Mouse (Mus musculus) lung, postnatal 0 days (tissue): ENCODE data around the gene Cul1. TPM values are rescaled to one million over a fixed set of nuclear protein-coding genes. Genes with fewer than 3 reads are reported as not detected.
"Not testable (repeated sequence)": the region's sequence is repeated elsewhere in the genome, so short reads cannot be mapped to it uniquely, and the experiment has no call there.

ENCODE experiments used
- ATAC-seq: fragments of 200-750 bp; cut with Nextera tagmentation; 2 replicates; pipeline ENCODE4 v1.8.0; 2017; ENCODE audit warnings: moderate library complexity
- DNase-seq: peaks from one replicate; pipeline ENCODE4 v3.0.0-alpha.2; 2016; ENCODE audit warnings: low spot score
- H3K27ac ChIP-seq: fragments of 300-500 bp; sonication (generic); 2 replicates; pipeline ENCODE4 v1.5.1; 2014; ENCODE audit warnings: antibody characterized with exemption, mild to moderate bottlenecking, low read length, mixed read lengths
- H3K27me3 ChIP-seq: fragments of 300-500 bp; sonication (generic); replicated peaks from 2 replicates; pipeline ENCODE4 v1.6.1; 2014; ENCODE audit warnings: low read length, mixed read lengths; ENCODE audit not compliant: insufficient read depth
- H3K36me3 ChIP-seq: fragments of 300-500 bp; sonication (generic); 2 replicates; pipeline ENCODE4 v1.6.1; 2014; ENCODE audit warnings: low read length, mixed read lengths; ENCODE audit not compliant: insufficient read depth
- H3K4me1 ChIP-seq: fragments of 300-500 bp; sonication (generic); 2 replicates; pipeline ENCODE4 v1.6.1; 2014; ENCODE audit warnings: antibody characterized with exemption, low read depth, low read length, mixed read lengths; ENCODE audit not compliant: insufficient read depth
- H3K4me2 ChIP-seq: fragments of 300-500 bp; sonication (generic); replicated peaks from 2 replicates; pipeline ENCODE4 v1.6.1; 2014; ENCODE audit warnings: low read depth, mild to moderate bottlenecking, low read length, moderate library complexity, mixed read lengths
- H3K4me3 ChIP-seq: fragments of 300-500 bp; sonication (generic); 2 replicates; pipeline ENCODE4 v1.5.1; 2014; ENCODE audit warnings: low read depth, low read length
- H3K9ac ChIP-seq: fragments of 300-500 bp; sonication (generic); replicated peaks from 2 replicates; pipeline ENCODE4 v1.6.1; 2014; ENCODE audit warnings: low read depth, mild to moderate bottlenecking
- H3K9me3 ChIP-seq: fragments of 300-500 bp; sonication (generic); 2 replicates; pipeline ENCODE4 v1.6.1; 2016; ENCODE audit warnings: low read length, mixed read lengths
- CTCF ChIP-seq: IDR thresholded peaks from 2 replicates; pipeline ENCODE4 v1.5.1; 2016; ENCODE audit warnings: antibody characterized with exemption, mild to moderate bottlenecking
- EP300 ChIP-seq: IDR thresholded peaks from 2 replicates; pipeline ENCODE4 v1.6.1; 2016; ENCODE audit warnings: antibody characterized with exemption, mild to moderate bottlenecking, control low read depth
- WGBS: fragments of 180-500 bp; shearing (Covaris S2); extraction: QIAGEN DNeasy Blood & Tissue Kit; methylation state at CpG from one replicate; pipeline ENCODE4 v1.1.7; 2014; 5-methylcytosine and 5-hydroxymethylcytosine counted together
- polyA plus RNA-seq: library from polyadenylated mRNA; unstranded; fragments of >200 nt; fragmentation: Nextera tagmentation; extraction: Ambion mirVana; gene quantifications from 2 replicates; pipeline ENCODE4 v1.2.1, GENCODE M21; 2015

Cul1 gene
- polyA plus RNA-seq, 1 experiment from 2014 or later, result 82.6 TPM

- 85% methylated on average over 1 of the region's 1 CpGs for WGBS
These were observed 32.0 kb upstream of the Cul1 start for GRCm38 (mm10) chr6:47421221-47421620.

DNA sequence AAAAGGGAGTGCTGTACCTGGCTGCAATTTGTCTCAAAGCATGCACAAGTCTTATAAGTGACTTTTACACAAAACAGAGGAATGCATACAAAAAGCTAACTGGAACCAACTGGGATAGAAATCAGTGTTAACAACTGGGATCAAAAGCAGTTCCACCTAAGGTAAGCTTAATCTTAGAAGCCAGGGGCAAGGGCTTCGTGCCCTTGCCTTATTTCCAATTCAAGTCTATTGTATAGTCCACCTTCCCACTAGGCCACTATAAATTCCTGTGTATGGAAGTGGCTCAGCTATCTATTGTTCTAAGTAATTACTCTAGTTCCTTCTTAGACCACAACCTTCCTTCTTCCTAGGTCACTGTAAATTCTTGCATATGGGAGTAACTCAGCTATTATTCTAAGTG, 27.1 kb upstream of the Cul1 start:
- Histone ChIP-seq H3K4me1 (no peaks in the 10 kb centered on the region), H3K4me2 (no peak overlapping the region), H3K27me3 (no peaks in the 10 kb centered on the region), H3K9ac (no peak overlapping the region), H3K9me3 (no peaks in the 10 kb centered on the region), H3K27ac (no peak overlapping the region), H3K36me3 (no peaks in the 10 kb centered on the region), H3K4me3 (no peak overlapping the region)
- DNase-seq (no peak), ATAC-seq (no peak)
- TF ChIP-seq EP300, result no peak
- TF ChIP-seq CTCF, result no peak
- 58% methylated on average over 1 of the region's 1 CpGs for WGBS

More at GRCm38 (mm10) chr6:47421221-47421620, 32.0 kb upstream of the Cul1 start:
- Histone ChIP-seq H3K4me2 (no peak overlapping the region), H3K4me1 (no peaks in the 10 kb centered on the region), H3K36me3 (no peaks in the 10 kb centered on the region), H3K4me3 (no peak overlapping the region), H3K9ac (no peak overlapping the region), H3K27me3 (no peaks in the 10 kb centered on the region), H3K9me3 (no peaks in the 10 kb centered on the region), H3K27ac (no peak overlapping the region)
- DNase-seq (no peak), ATAC-seq (no peak)
- TF ChIP-seq EP300 (no peak), CTCF (no peak)

DNA sequence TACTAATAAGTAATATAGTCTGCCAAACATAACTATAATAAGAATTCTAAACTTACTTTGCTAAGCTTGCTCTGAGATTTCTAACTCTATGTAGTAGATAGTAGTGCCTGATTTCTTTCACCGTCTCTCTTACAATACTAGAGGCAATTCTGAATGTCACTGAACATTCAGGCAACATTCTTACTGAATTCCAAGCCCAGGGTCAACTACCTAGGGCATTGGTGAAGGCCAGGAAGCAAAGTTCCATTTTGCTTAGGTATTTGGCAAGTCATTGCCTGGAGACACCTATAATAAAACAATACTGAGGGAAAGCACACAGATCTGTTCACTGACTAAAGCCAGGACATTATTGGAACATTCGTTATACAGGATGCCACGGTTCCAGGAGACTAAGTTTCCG, 26.6 kb upstream of the Cul1 start:
- DNase-seq, H3K4me1 ChIP-seq, H3K36me3 ChIP-seq, H3K27ac ChIP-seq, H3K9me3 ChIP-seq, H3K9ac ChIP-seq, H3K4me3 ChIP-seq, H3K27me3 ChIP-seq, ATAC-seq, H3K4me2 ChIP-seq: not testable (repeated sequence)
- WGBS, result 85% methylated on average over 4 of the region's 4 CpGs

DNA sequence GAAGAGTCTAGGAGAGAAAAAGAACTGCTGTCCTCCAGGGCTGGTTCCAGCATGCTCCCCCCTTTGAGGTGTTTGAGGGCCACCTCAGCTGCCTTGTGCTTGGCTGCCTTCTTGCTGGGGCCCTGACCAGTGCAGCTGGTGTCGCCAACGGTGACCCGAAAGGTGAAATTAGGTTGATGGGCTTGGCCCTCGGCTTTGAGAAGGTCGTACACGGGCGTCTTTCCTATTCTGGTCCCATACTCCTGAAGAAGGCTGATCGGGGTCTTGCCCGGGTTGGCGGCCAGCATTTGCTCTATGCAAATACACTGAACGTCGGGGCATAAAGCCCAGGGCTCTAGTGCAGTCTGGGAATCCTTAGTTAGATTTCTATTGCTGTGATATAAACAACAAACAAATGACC, 20.4 kb upstream of the Cul1 start:
- H3K4me2 ChIP-seq, H3K4me1 ChIP-seq, H3K27ac ChIP-seq, DNase-seq, ATAC-seq, H3K9me3 ChIP-seq, H3K36me3 ChIP-seq, H3K4me3 ChIP-seq, H3K9ac ChIP-seq, H3K27me3 ChIP-seq: not testable (repeated sequence)
- WGBS, result 87% methylated on average over 10 of the region's 12 CpGs

DNA sequence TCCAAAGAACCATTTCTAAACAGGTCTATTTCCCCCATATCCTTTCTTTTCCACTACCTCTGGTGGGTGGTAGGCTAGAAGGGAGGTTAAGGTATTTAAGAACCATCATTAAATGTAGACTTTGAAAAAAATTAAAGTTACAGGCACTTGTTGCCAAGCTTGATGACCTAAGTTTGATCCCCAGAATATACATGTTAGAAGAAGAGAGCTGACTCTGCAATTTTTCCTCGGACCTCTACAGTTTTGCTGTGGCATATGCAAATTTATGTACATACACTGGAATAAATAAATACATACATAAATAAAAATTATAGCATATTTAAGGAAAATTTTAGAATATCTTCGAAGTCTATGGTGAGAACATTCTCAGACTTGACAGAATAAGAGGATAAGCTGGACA, 13.1 kb upstream of the Cul1 start:
- no peak overlapping the region for H3K27ac ChIP-seq

DNA sequence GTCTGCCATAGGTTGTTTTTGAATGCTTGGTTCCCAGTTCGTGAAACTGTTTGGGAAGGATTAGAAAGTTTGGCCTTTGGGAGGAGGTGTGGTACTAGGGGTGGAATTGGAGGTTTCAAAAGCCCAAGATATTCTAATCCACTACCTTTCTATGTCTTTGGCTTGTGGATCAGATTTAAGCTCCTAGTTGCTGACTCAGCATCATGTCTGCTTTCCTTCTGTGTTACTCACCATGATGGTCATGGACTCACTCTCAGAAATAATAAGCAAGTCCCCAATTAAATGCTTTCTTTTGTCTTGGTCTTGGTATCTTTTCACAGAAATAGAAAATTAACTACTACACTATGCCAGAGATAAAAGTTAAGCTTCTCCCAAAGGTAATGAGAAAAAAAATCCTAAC, 5.5 kb upstream of the Cul1 start:
- Histone ChIP-seq H3K9me3 (no peaks in the 10 kb centered on the region), H3K9ac (no peak overlapping the region), H3K4me2 (no peak overlapping the region), H3K4me3 (no peak overlapping the region), H3K36me3 (no peaks in the 10 kb centered on the region), H3K27me3 (no peaks in the 10 kb centered on the region), H3K4me1 (no peaks in the 10 kb centered on the region), H3K27ac (no peak overlapping the region)
- DNase-seq (no peak), ATAC-seq (no peak)
- no peak for TF ChIP-seq EP300
- TF ChIP-seq CTCF, result no peak
- WGBS, result 84% methylated on average over 1 of the region's 1 CpGs

More for the DNA sequence above, 13.1 kb upstream of the Cul1 start:
- Histone ChIP-seq H3K4me1 (no peaks in the 10 kb centered on the region), H3K9ac (no peak overlapping the region), H3K27me3 (no peaks in the 10 kb centered on the region), H3K4me2 (no peak overlapping the region), H3K9me3 (no peaks in the 10 kb centered on the region), H3K36me3 (no peaks in the 10 kb centered on the region), H3K4me3 (no peak overlapping the region)
- no peak for TF ChIP-seq CTCF
- no peak for TF ChIP-seq EP300
- WGBS, result 64% methylated on average over 2 of the region's 2 CpGs
- no peak for DNase-seq
- no peak for ATAC-seq

DNA sequence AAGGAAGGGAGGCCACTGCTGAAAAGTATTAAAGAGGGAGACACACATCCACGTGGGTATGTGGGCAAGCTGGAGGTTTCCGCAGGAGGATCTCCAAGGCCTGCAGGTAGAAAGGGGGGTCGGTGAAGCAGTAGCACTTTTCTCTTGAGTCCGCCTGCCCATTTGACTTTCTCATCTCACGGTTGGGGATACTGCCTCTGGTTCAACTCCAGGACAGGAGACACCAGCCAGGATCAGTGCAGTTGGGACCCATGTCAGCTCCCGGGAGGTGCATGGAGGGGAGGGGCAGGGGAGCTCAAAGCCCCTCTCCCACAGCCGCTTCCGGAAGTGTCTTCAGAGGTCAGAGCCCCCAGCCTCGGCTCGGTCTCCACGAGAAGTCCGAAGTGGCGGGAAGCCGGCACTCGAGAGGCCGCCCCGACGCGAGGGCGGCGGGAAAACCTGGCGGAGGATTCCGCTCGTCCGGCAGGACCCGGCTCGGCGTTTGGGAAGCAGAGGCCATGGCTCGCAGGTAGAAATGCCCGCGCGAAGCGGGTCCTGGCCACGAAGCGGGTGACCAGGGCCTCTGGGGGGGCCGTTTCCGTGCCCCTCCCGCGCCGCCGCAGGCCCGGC, 428 bp downstream of the Cul1 start:
- peak overlapping the region; percentile 75 for H3K4me2 ChIP-seq
- ATAC-seq (peak; percentile 43), DNase-seq (peak; percentile 73)
- TF ChIP-seq CTCF (no peak), EP300 (no peak)
- peak overlapping the region; percentile 99 for H3K9ac ChIP-seq
- peak overlapping the region; percentile 98 for H3K4me3 ChIP-seq
- H3K36me3 ChIP-seq, result no peaks in the 10 kb centered on the region
- H3K9me3 ChIP-seq, result no peaks in the 10 kb centered on the region
- peaks cover 10% of the 10 kb centered on the region; the same call in 1 of the 2 replicates for H3K4me1 ChIP-seq
- no peaks in the 10 kb centered on the region for H3K27me3 ChIP-seq
- WGBS, result under 1% methylated on average over 41 of the region's 42 CpGs
- peak overlapping the region; percentile 99 for H3K27ac ChIP-seq
